Mouse (Mus musculus) forebrain, embryonic 15.5 days (tissue): ENCODE data around the gene Xpnpep1. TPM values are rescaled to one million over a fixed set of nuclear protein-coding genes. Genes with fewer than 3 reads are reported as not detected.

Experiments used
- ATAC-seq: fragments of 200-750 bp; cut with Nextera tagmentation; replicated peaks from 2 replicates; pipeline ENCODE4 v1.8.0; 2017; ENCODE audit warnings: mild to moderate bottlenecking, moderate TSS enrichment, moderate library complexity
- H3K27ac ChIP-seq: fragments of 300-500 bp; sonication (generic); replicated peaks from 2 replicates; pipeline ENCODE4 v1.5.1; 2015; ENCODE audit warnings: mild to moderate bottlenecking, inconsistent platforms
- H3K27me3 ChIP-seq: fragments of 300-500 bp; sonication (generic); 2 replicates; pipeline ENCODE4 v1.6.1; 2015; ENCODE audit warnings: inconsistent platforms
- H3K36me3 ChIP-seq: fragments of 300-500 bp; sonication (generic); 2 replicates; pipeline ENCODE4 v1.6.1; 2015; ENCODE audit warnings: mild to moderate bottlenecking, inconsistent platforms
- H3K4me1 ChIP-seq: fragments of 300-500 bp; sonication (generic); 2 replicates; pipeline ENCODE4 v1.6.1; 2015; ENCODE audit warnings: inconsistent platforms
- H3K4me2 ChIP-seq: fragments of 300-500 bp; sonication (generic); replicated peaks from 2 replicates; pipeline ENCODE4 v1.6.1; 2015; ENCODE audit warnings: mild to moderate bottlenecking, inconsistent platforms
- H3K4me3 ChIP-seq: fragments of 300-500 bp; sonication (generic); 2 replicates; pipeline ENCODE4 v1.5.1; 2015; ENCODE audit warnings: mild to moderate bottlenecking, inconsistent platforms
- H3K9ac ChIP-seq: fragments of 300-500 bp; sonication (generic); replicated peaks from 2 replicates; pipeline ENCODE4 v1.6.1; 2015; ENCODE audit warnings: mild to moderate bottlenecking, inconsistent platforms
- H3K9me3 ChIP-seq: fragments of 300-500 bp; sonication (generic); 2 replicates; pipeline ENCODE4 v1.6.1; 2016; ENCODE audit warnings: inconsistent platforms
- WGBS: fragments of 180-500 bp; shearing (Covaris S2); methylation state at CpG from one replicate; pipeline ENCODE4 v1.1.7; 2015; ENCODE audit warnings: mixed read lengths; 5-methylcytosine and 5-hydroxymethylcytosine counted together
- polyA plus RNA-seq: library from polyadenylated mRNA; unstranded; fragments of >200 nt; fragmentation: Nextera tagmentation; extraction: Ambion mirVana; gene quantifications from 2 replicates; pipeline ENCODE4 v1.2.1, GENCODE M21; 2015

Xpnpep1 gene
- polyA plus RNA-seq, 1 experiment from 2014 or later: 136 TPM

- Histone ChIP-seq H3K36me3 (no peaks in the 10 kb centered on the region), H3K9ac (no peak overlapping the region), H3K27me3 (no peaks in the 10 kb centered on the region), H3K4me3 (no peak overlapping the region), H3K4me1 (no peaks in the 10 kb centered on the region), H3K9me3 (no peaks in the 10 kb centered on the region), H3K4me2 (no peak overlapping the region), H3K27ac (no peak overlapping the region)
- WGBS: 29% methylated on average over 3 of the region's 3 CpGs
- no peak for ATAC-seq
These were observed 22.0 kb upstream of the Xpnpep1 start for GRCm38 (mm10) chr19:53062046-53062445.

- Histone ChIP-seq H3K4me1 (no peaks in the 10 kb centered on the region), H3K27me3 (no peaks in the 10 kb centered on the region), H3K27ac (no peak overlapping the region), H3K9ac (no peak overlapping the region), H3K4me3 (no peak overlapping the region), H3K4me2 (no peak overlapping the region), H3K36me3 (no peaks in the 10 kb centered on the region), H3K9me3 (no peaks in the 10 kb centered on the region)
- whole genome bisulfite sequencing: 90% methylated on average over 16 of the region's 16 CpGs
- ATAC-seq: no peak
These were observed 19.5 kb upstream of the Xpnpep1 start for GRCm38 (mm10) chr19:53059344-53060111.

GRCm38 (mm10) chr19:53058726-53059334 lies 18.8 kb upstream of the Xpnpep1 start:
- H3K4me3 ChIP-seq: no peak overlapping the region
- no peaks in the 10 kb centered on the region for H3K36me3 ChIP-seq
- no peak overlapping the region for H3K9ac ChIP-seq
- 90% methylated on average over 8 of the region's 8 CpGs for WGBS
- H3K4me2 ChIP-seq: no peak overlapping the region
- no peaks in the 10 kb centered on the region for H3K4me1 ChIP-seq
- no peak for ATAC-seq
- H3K27ac ChIP-seq: no peak overlapping the region
- H3K9me3 ChIP-seq: no peaks in the 10 kb centered on the region
- H3K27me3 ChIP-seq: no peaks in the 10 kb centered on the region

GRCm38 (mm10) chr19:53057980-53058725 lies 18.1 kb upstream of the Xpnpep1 start:
- no peak for ATAC-seq
- no peaks in the 10 kb centered on the region for H3K36me3 ChIP-seq
- no peaks in the 10 kb centered on the region for H3K4me1 ChIP-seq
- H3K4me3 ChIP-seq: no peak overlapping the region
- WGBS: 89% methylated on average over 16 of the region's 16 CpGs
- no peaks in the 10 kb centered on the region for H3K27me3 ChIP-seq
- no peak overlapping the region for H3K4me2 ChIP-seq
- no peaks in the 10 kb centered on the region for H3K9me3 ChIP-seq
- H3K27ac ChIP-seq: no peak overlapping the region
- no peak overlapping the region for H3K9ac ChIP-seq

GRCm38 (mm10) chr19:53053355-53053754 lies 13.3 kb upstream of the Xpnpep1 start:
- H3K4me3 ChIP-seq: no peak overlapping the region
- 95% methylated on average over 16 of the region's 16 CpGs for WGBS
- H3K27ac ChIP-seq: no peak overlapping the region
- H3K9me3 ChIP-seq: 0 out of 2 replicates have a peak, but pooled peaks cover 3% of the 10 kb centered on the region
- no peaks in the 10 kb centered on the region for H3K4me1 ChIP-seq
- no peaks in the 10 kb centered on the region for H3K27me3 ChIP-seq
- no peak overlapping the region for H3K9ac ChIP-seq
- H3K4me2 ChIP-seq: no peak overlapping the region
- no peaks in the 10 kb centered on the region for H3K36me3 ChIP-seq
- ATAC-seq: no peak

- Histone ChIP-seq H3K4me3 (no peak overlapping the region), H3K27me3 (no peaks in the 10 kb centered on the region), H3K4me1 (no peaks in the 10 kb centered on the region), H3K4me2 (peak overlapping the region; percentile 15), H3K27ac (no peak overlapping the region), H3K36me3 (no peaks in the 10 kb centered on the region), H3K9me3 (0 out of 2 replicates have a peak, but pooled peaks cover 3% of the 10 kb centered on the region), H3K9ac (no peak overlapping the region)
- WGBS: 21% methylated on average over 19 of the region's 19 CpGs
- no peak for ATAC-seq
These were observed 12.1 kb upstream of the Xpnpep1 start for GRCm38 (mm10) chr19:53052031-53052670.

- Histone ChIP-seq H3K27ac (peak overlapping the region; percentile 25; the same call in 1 of the 2 replicates), H3K27me3 (no peaks in the 10 kb centered on the region), H3K9ac (no peak overlapping the region), H3K4me3 (no peak overlapping the region), H3K36me3 (no peaks in the 10 kb centered on the region), H3K4me2 (no peak overlapping the region), H3K4me1 (no peaks in the 10 kb centered on the region), H3K9me3 (0 out of 2 replicates have a peak, but pooled peaks cover 3% of the 10 kb centered on the region)
- WGBS: 66% methylated on average over 18 of the region's 18 CpGs
- ATAC-seq: no peak
These were observed 11.4 kb upstream of the Xpnpep1 start for GRCm38 (mm10) chr19:53051288-53051985.

- ATAC-seq: no peak
- Histone ChIP-seq H3K9ac (no peak overlapping the region), H3K4me2 (no peak overlapping the region), H3K4me1 (no peaks in the 10 kb centered on the region), H3K9me3 (0 out of 2 replicates have a peak, but pooled peaks cover 3% of the 10 kb centered on the region), H3K27ac (no peak overlapping the region), H3K27me3 (no peaks in the 10 kb centered on the region), H3K4me3 (no peak overlapping the region), H3K36me3 (no peaks in the 10 kb centered on the region)
- 81% methylated on average over 3 of the region's 3 CpGs for WGBS
These were observed 10.1 kb upstream of the Xpnpep1 start for GRCm38 (mm10) chr19:53050100-53050499.

GRCm38 (mm10) chr19:53047208-53047607 lies 7.2 kb upstream of the Xpnpep1 start:
- WGBS: 79% methylated on average over 5 of the region's 5 CpGs
- no peak for ATAC-seq

GRCm38 (mm10) chr19:53043423-53044125 lies 3.6 kb upstream of the Xpnpep1 start:
- no peak overlapping the region for H3K9ac ChIP-seq
- H3K9me3 ChIP-seq: no peaks in the 10 kb centered on the region
- H3K36me3 ChIP-seq: no peaks in the 10 kb centered on the region
- H3K4me3 ChIP-seq: no peak overlapping the region
- no peaks in the 10 kb centered on the region; the same call in 1 of the 2 replicates for H3K4me1 ChIP-seq
- no peak overlapping the region for H3K27ac ChIP-seq
- H3K4me2 ChIP-seq: no peak overlapping the region
- WGBS: 75% methylated on average over 13 of the region's 13 CpGs
- no peak for ATAC-seq
- no peaks in the 10 kb centered on the region for H3K27me3 ChIP-seq

More at GRCm38 (mm10) chr19:53047208-53047607, 7.2 kb upstream of the Xpnpep1 start:
- Histone ChIP-seq H3K9me3 (0 out of 2 replicates have a peak, but pooled peaks cover 3% of the 10 kb centered on the region), H3K4me2 (no peak overlapping the region), H3K36me3 (no peaks in the 10 kb centered on the region), H3K27ac (no peak overlapping the region), H3K9ac (no peak overlapping the region), H3K4me3 (no peak overlapping the region), H3K4me1 (no peaks in the 10 kb centered on the region), H3K27me3 (no peaks in the 10 kb centered on the region)

GRCm38 (mm10) chr19:53041570-53041969 lies 1.6 kb upstream of the Xpnpep1 start:
- Histone ChIP-seq H3K36me3 (no peaks in the 10 kb centered on the region), H3K4me3 (no peak overlapping the region), H3K9ac (no peak overlapping the region), H3K4me2 (no peak overlapping the region), H3K27ac (no peak overlapping the region), H3K4me1 (peaks cover 11% of the 10 kb centered on the region), H3K9me3 (no peaks in the 10 kb centered on the region), H3K27me3 (no peaks in the 10 kb centered on the region)
- ATAC-seq: no peak
- WGBS: 64% methylated on average over 4 of the region's 4 CpGs
